Mouse (Mus musculus): ENCODE results near the gene Poln. TPM values are rescaled to one million over a fixed set of nuclear protein-coding genes. Genes with fewer than 3 reads are reported as not detected.

The Poln gene
- polyA plus RNA-seq, 2 experiments, result 0.32 to 0.57 TPM

DNA sequence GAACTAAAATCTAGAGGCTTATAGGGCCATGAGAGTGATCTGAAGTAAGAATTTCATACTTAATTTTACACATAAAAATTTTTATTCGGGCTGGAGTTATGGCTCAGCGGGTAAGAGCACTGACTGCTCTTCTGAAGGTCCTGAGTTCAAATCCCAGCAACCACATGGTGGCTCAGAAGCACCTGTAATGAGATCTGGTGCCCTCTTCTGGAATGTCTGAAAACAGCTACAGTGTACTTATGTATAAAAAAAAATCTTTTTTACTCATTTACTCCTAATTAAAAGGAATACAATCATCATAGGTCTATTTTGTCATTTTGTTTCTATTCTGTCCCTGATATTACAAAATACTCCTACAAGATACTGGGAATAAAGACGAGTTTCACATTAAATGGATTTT, 21.7 kb downstream of the Poln start:
- Histone ChIP-seq H3K4me2 (ENCODE audit: low read depth) (no peak overlapping the region), H3K4me1 (replicated peaks; ENCODE audit: control insufficient read depth in 2 of 2, insufficient read depth in 2 of 2, low read length in 1 of 2) (no peaks in the 10 kb centered on the region), H3K36me3 (replicated peaks; ENCODE audit: control insufficient read depth, insufficient read depth, low read depth) (no peaks in the 10 kb centered on the region), H3K27me3 (ENCODE audit: control insufficient read depth, insufficient read depth, low read length) (no peaks in the 10 kb centered on the region), H3K4me3 (ENCODE audit: insufficient read depth in 1 of 2, low read depth in 2 of 2, low read length in 2 of 2) (no peak overlapping the region), H3K9me3 (ENCODE audit: control insufficient read depth, low read length) (no peaks in the 10 kb centered on the region), H3K27ac (no peak overlapping the region), H3K9ac (replicated peaks) (no peak overlapping the region)
- ATAC-seq (ENCODE audit: insufficient read depth), result no peak
- no peak for DNase-seq (ENCODE audit: low read depth in 3 of 3, low spot score in 3 of 3)
- TF ChIP-seq CTCF (IDR thresholded peaks at IDR 0.05; ENCODE audit: low read depth) (no peak; the same call in 1 of the 2 replicates), EP300 (IDR thresholded peaks at IDR 0.05; ENCODE audit: low read depth) (no peak)
- 67% methylated on average over 3 of the region's 3 CpGs for WGBS (ENCODE audit: insufficient replicate concordance)

DNA sequence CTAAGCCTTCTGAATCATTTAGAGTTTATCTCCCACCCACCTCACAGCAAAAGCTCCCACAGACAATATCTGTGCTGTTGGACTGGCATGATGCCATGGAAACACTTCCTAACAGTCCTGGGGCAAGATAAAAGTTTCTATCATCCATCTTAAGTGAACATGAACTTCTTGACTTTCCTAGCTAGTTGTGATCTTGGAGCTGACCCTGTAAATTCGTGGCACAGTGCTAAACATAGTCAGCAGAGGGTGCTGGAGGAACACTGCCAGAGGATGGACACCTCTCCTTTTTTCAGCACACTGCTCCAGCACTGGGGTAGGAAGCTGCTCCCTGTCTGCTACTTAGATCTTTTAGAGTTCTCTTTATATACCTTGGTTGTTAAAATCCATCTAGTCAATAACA, 29.5 kb downstream of the Poln start:
- Histone ChIP-seq H3K9me3 (ENCODE audit: control insufficient read depth, low read length) (no peaks in the 10 kb centered on the region), H3K9ac (replicated peaks) (no peak overlapping the region), H3K27me3 (ENCODE audit: control insufficient read depth, insufficient read depth, low read length) (no peaks in the 10 kb centered on the region), H3K4me3 (ENCODE audit: insufficient read depth in 1 of 2, low read depth in 2 of 2, low read length in 2 of 2) (no peak overlapping the region), H3K36me3 (replicated peaks; ENCODE audit: control insufficient read depth, insufficient read depth, low read depth) (no peaks in the 10 kb centered on the region), H3K27ac (no peak overlapping the region), H3K4me1 (replicated peaks; ENCODE audit: control insufficient read depth in 2 of 2, insufficient read depth in 2 of 2, low read length in 1 of 2) (no peaks in the 10 kb centered on the region), H3K4me2 (ENCODE audit: low read depth) (no peak overlapping the region)
- ATAC-seq (ENCODE audit: insufficient read depth), result no peak
- TF ChIP-seq EP300 (IDR thresholded peaks at IDR 0.05; ENCODE audit: low read depth) (no peak), CTCF (IDR thresholded peaks at IDR 0.05; ENCODE audit: low read depth) (peak; percentile 64)
- no peak for DNase-seq (ENCODE audit: low read depth in 3 of 3, low spot score in 3 of 3)
- WGBS (ENCODE audit: insufficient replicate concordance), result 0% methylated on average over 1 of the region's 1 CpGs

DNA sequence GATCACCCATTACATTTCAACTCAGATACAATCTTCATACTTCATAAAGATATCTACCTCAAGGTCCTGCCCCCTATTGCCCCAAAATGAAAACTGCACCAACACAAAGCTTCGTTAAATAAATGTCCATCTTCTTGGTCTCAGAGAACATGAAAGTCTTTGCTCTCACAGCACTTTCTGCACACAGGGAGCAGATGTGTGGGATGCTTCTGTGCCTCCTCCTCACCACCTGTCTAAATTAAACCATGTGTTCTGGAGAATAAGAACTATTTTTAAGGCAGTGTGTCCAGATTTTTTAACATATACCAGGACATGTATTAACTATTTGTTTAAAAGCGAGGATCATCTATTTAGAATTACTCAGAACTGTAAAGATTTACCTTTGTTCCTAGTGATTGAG, 36.5 kb downstream of the Poln start:
- no peak for ATAC-seq (ENCODE audit: insufficient read depth)
- H3K9ac ChIP-seq (replicated peaks), result no peak overlapping the region

DNA sequence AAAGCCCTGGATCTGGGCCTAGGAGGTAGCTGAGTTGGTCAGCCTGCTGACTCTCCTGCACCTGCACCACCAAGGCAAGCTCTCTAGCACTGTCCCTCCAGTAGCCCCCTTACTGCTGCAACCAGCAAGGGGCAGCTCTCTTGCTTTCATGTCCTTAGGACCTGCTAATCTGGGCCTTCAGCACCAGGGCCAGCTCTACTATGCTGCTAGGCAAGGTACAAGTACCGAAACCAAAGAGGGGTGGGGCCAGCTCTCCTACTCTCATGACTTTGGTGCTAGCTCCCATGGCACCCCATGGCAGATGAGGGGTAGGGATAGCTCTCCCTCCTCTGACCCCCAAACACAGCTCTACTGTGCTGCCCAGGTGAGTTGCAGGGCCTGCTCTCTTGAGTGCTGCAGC, 45.1 kb downstream of the Poln start:
- 20% methylated on average over 1 of the region's 1 CpGs for WGBS (ENCODE audit: insufficient replicate concordance)
- TF ChIP-seq CTCF (IDR thresholded peaks at IDR 0.05; ENCODE audit: low read depth) (no peak), EP300 (IDR thresholded peaks at IDR 0.05; ENCODE audit: low read depth) (no peak)
- no peak for DNase-seq (ENCODE audit: low read depth in 3 of 3, low spot score in 3 of 3)

More for the DNA sequence above, 36.5 kb downstream of the Poln start:
- Histone ChIP-seq H3K4me1 (replicated peaks; ENCODE audit: control insufficient read depth in 2 of 2, insufficient read depth in 2 of 2, low read length in 1 of 2) (no peaks in the 10 kb centered on the region), H3K36me3 (replicated peaks; ENCODE audit: control insufficient read depth, insufficient read depth, low read depth) (no peaks in the 10 kb centered on the region), H3K27me3 (ENCODE audit: control insufficient read depth, insufficient read depth, low read length) (no peaks in the 10 kb centered on the region), H3K4me2 (ENCODE audit: low read depth) (no peak overlapping the region), H3K4me3 (ENCODE audit: insufficient read depth in 1 of 2, low read depth in 2 of 2, low read length in 2 of 2) (no peak overlapping the region), H3K27ac (no peak overlapping the region), H3K9me3 (ENCODE audit: control insufficient read depth, low read length) (no peaks in the 10 kb centered on the region)
- TF ChIP-seq CTCF (IDR thresholded peaks at IDR 0.05; ENCODE audit: low read depth), result no peak
- TF ChIP-seq EP300 (IDR thresholded peaks at IDR 0.05; ENCODE audit: low read depth), result no peak
- whole genome bisulfite sequencing (ENCODE audit: insufficient replicate concordance), result 51% methylated on average over 2 of the region's 2 CpGs
- DNase-seq (ENCODE audit: low read depth in 3 of 3, low spot score in 3 of 3), result no peak

DNA sequence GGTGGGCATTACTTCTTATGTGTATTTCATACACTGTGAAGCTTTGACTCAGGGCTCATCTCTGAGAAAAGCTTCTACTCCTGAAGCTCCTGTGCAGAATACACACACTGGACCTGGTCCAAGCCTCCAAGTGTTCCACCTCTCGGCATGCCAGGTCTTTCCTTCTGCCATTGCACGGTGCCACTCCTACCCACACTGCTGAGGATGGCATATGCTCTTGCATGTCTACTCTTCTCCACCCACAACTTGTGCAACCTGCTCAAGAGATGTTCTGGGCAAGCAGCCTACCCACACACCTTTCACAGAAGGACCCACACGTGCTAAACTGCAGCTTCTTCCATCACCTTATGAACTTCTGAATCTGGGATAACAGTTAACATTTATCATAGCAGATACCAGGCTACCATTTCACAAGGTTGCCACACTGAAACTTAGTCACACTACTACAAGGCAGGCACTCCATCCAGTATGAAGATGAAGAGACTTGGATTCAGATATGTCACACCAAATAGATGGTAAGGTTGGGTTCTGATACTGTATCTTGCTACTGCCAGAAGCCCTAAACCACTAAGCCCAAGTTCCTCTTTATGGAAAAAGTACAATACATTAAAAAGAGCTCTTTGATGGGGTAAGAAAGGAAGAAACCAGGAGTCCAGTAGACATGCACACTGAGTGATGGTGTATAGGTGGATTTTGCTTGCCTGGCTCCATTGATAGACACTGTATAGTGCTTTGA, 50.0 kb downstream of the Poln start:
- Histone ChIP-seq H3K4me2 (ENCODE audit: low read depth) (no peak overlapping the region), H3K9me3 (ENCODE audit: control insufficient read depth, low read length) (no peaks in the 10 kb centered on the region), H3K4me3 (ENCODE audit: insufficient read depth in 1 of 2, low read depth in 2 of 2, low read length in 2 of 2) (no peak overlapping the region), H3K9ac (replicated peaks) (no peak overlapping the region), H3K36me3 (replicated peaks; ENCODE audit: control insufficient read depth, insufficient read depth, low read depth) (no peaks in the 10 kb centered on the region), H3K4me1 (replicated peaks; ENCODE audit: control insufficient read depth in 2 of 2, insufficient read depth in 2 of 2, low read length in 1 of 2) (no peaks in the 10 kb centered on the region), H3K27me3 (ENCODE audit: control insufficient read depth, insufficient read depth, low read length) (no peaks in the 10 kb centered on the region), H3K27ac (no peak overlapping the region)
- no peak for TF ChIP-seq EP300 (IDR thresholded peaks at IDR 0.05; ENCODE audit: low read depth)
- no peak for TF ChIP-seq CTCF (IDR thresholded peaks at IDR 0.05; ENCODE audit: low read depth)
- ATAC-seq (ENCODE audit: insufficient read depth) (no peak), DNase-seq (ENCODE audit: low read depth in 3 of 3, low spot score in 3 of 3) (no peak)
- 70% methylated on average over 3 of the region's 3 CpGs for WGBS (ENCODE audit: insufficient replicate concordance)

More for the DNA sequence above, 45.1 kb downstream of the Poln start:
- Histone ChIP-seq H3K9ac (replicated peaks) (no peak overlapping the region), H3K36me3 (replicated peaks; ENCODE audit: control insufficient read depth, insufficient read depth, low read depth) (no peaks in the 10 kb centered on the region), H3K4me3 (ENCODE audit: insufficient read depth in 1 of 2, low read depth in 2 of 2, low read length in 2 of 2) (no peak overlapping the region), H3K9me3 (ENCODE audit: control insufficient read depth, low read length) (no peaks in the 10 kb centered on the region), H3K4me1 (replicated peaks; ENCODE audit: control insufficient read depth in 2 of 2, insufficient read depth in 2 of 2, low read length in 1 of 2) (no peaks in the 10 kb centered on the region), H3K27me3 (ENCODE audit: control insufficient read depth, insufficient read depth, low read length) (no peaks in the 10 kb centered on the region), H3K4me2 (ENCODE audit: low read depth) (no peak overlapping the region), H3K27ac (no peak overlapping the region)
- ATAC-seq (ENCODE audit: insufficient read depth), result no peak

Measured in liver, embryonic 14.5 days (tissue).